Mouse (Mus musculus): ENCODE results near the gene Sprr2j-ps.

Sprr2j-ps gene

GRCm38 (mm10) chr3:92417782-92418181 lies at the start of gene Sprr2j-ps:
TSS of gene Sprr2j-ps (plus strand) at chr3:92418082.
- in situ Hi-C loops (cut with MboI), result no loop called here

GRCm38 (mm10) chr3:92373613-92374012 lies 44.3 kb upstream of the Sprr2j-ps start:
- in situ Hi-C loops (cut with MboI), result no loop called here

- in situ Hi-C loops (cut with MboI), result no loop called here
Measured at GRCm38 (mm10) chr3:92385385-92385784, 32.5 kb upstream of the Sprr2j-ps start, which contains the start of gene Sprr2h. TSS of gene Sprr2h (plus strand) at chr3:92385685.

- in situ Hi-C loops (cut with MboI), result no loop called here
Measured at GRCm38 (mm10) chr3:92394301-92394700, 23.6 kb upstream of the Sprr2j-ps start.

GRCm38 (mm10) chr3:92407691-92408090 lies 10.2 kb upstream of the Sprr2j-ps start, which contains the start of gene Sprr2i:
TSS of gene Sprr2i (plus strand) at chr3:92407991.
- in situ Hi-C loops (cut with MboI), result no loop called here

GRCm38 (mm10) chr3:92429323-92429722 lies 11.4 kb downstream of the Sprr2j-ps start, which contains the start of gene Gm9774:
TSS of gene Gm9774 (minus strand) at chr3:92429423.
- in situ Hi-C loops (cut with MboI), result no loop called here

- in situ Hi-C loops (cut with MboI), result no loop called here
Measured at GRCm38 (mm10) chr3:92432282-92432681, 14.4 kb downstream of the Sprr2j-ps start, which contains the start of gene Sprr2k. TSS of gene Sprr2k (plus strand) at chr3:92432582.

- in situ Hi-C loops (cut with MboI), result no loop called here
Measured at GRCm38 (mm10) chr3:92438689-92439088, 20.8 kb downstream of the Sprr2j-ps start, which contains the start of gene Sprr1b. TSS of gene Sprr1b (minus strand) at chr3:92438789.

GRCm38 (mm10) chr3:92440177-92440576 lies 22.3 kb downstream of the Sprr2j-ps start:
- in situ Hi-C loops (cut with MboI), result no loop called here

GRCm38 (mm10) chr3:92455151-92455550 lies 37.3 kb downstream of the Sprr2j-ps start:
- in situ Hi-C loops (cut with MboI), result no loop called here

- in situ Hi-C loops (cut with MboI), result no loop called here
Measured at GRCm38 (mm10) chr3:92458620-92459019, 40.7 kb downstream of the Sprr2j-ps start, which contains the start of gene Sprr3. TSS of gene Sprr3 (minus strand) at chr3:92458720.

- in situ Hi-C loops (cut with MboI), result no loop called here
Measured at GRCm38 (mm10) chr3:92466576-92466975, 48.7 kb downstream of the Sprr2j-ps start.

- in situ Hi-C loops (cut with MboI), result no loop called here
Measured at GRCm38 (mm10) chr3:92467424-92467823, 49.5 kb downstream of the Sprr2j-ps start.

All from mature B cell (primary cell).